Mouse (Mus musculus): ENCODE measurements around the gene Ubqln4.

DNA sequence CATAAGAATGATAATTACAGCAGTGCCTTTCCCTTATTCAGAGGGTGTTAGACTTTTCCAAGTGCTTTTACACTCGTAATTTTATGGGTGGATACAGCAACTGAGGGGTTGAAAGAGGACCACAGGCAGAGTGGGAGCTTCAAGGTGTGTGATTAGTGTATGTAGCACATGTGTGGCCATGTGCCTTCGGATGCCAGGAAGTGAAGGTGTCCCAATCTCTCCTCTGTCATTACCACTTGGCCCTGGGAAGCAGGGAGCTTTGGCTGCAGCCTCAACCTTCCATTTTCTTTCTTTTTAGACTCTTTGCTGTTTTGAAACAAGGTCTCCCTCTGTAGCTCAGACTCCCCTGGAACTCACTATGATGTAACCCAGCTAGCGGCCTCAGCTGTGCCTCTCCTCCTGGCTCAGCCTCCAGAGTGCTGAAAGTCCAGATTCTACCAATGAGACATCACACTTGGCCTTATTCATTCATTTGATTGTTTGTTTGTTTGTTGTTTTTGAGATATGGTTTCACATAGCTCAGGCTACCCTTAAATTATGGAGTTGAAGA, 63.5 kb downstream of the Ubqln4 start:
- TF ChIP-seq CTCF (conservative IDR thresholded peaks at IDR 0.05 in 1 of 2, IDR thresholded peaks at IDR 0.05 in 1 of 2; ENCODE audit: low read depth in 2 of 2, low read length in 2 of 2) (no peak), POLR2A (IDR thresholded peaks at IDR 0.05; ENCODE audit: low read depth, low read length) (no peak), EP300 (IDR thresholded peaks at IDR 0.05; ENCODE audit: low read length) (no peak), CHD2 (IDR thresholded peaks at IDR 0.05; ENCODE audit: low read length) (no peak), USF1 (IDR thresholded peaks at IDR 0.05; ENCODE audit: low read depth, low read length) (no peak), MAFK (IDR thresholded peaks at IDR 0.05; ENCODE audit: insufficient replicate concordance, low read length) (no peak), UBTF (IDR thresholded peaks at IDR 0.05; ENCODE audit: low read depth, low read length) (no peak), ELF1 (IDR thresholded peaks at IDR 0.05; ENCODE audit: low read depth, low read length) (no peak), HCFC1 (IDR thresholded peaks at IDR 0.05; ENCODE audit: low read depth, low read length) (no peak), NELFE (IDR thresholded peaks at IDR 0.05; ENCODE audit: low read depth, low read length) (no peak), MXI1 (IDR thresholded peaks at IDR 0.05; ENCODE audit: low read depth, low read length) (no peak), SMC3 (IDR thresholded peaks at IDR 0.05; ENCODE audit: low read depth, low read length) (no peak)

All from CH12.LX (cell line).